Mouse (Mus musculus) olfactory bulb, adult 2 months (tissue): ENCODE results near the gene Gm28042.

Experiments
- CTCF ChIP-seq: fragments of 200-500 bp; IDR thresholded peaks from 2 replicates; pipeline ENCODE4 v1.5.1; 2012; ENCODE audit warnings: low read depth, mild to moderate bottlenecking, low read length, moderate library complexity; ENCODE audit not compliant: insufficient read depth
- POLR2A ChIP-seq: fragments of 200-500 bp; IDR thresholded peaks from 2 replicates; pipeline ENCODE4 v1.6.1; 2012; ENCODE audit warnings: mild to moderate bottlenecking, low read depth, low read length, moderate library complexity; ENCODE audit not compliant: insufficient read depth

GRCm38 (mm10) chr2:120013831-120014486 lies 13.3 kb upstream of the Gm28042 start:
- TF ChIP-seq CTCF (no peak), POLR2A (no peak)
